Mouse (Mus musculus): ENCODE measurements around the gene Pdzd3. TPM values are rescaled to one million over a fixed set of nuclear protein-coding genes. Genes with fewer than 3 reads are reported as not detected.

Gene Pdzd3
- polyA plus RNA-seq, 1 experiment from 2014 or later, result 2.5 TPM

DNA sequence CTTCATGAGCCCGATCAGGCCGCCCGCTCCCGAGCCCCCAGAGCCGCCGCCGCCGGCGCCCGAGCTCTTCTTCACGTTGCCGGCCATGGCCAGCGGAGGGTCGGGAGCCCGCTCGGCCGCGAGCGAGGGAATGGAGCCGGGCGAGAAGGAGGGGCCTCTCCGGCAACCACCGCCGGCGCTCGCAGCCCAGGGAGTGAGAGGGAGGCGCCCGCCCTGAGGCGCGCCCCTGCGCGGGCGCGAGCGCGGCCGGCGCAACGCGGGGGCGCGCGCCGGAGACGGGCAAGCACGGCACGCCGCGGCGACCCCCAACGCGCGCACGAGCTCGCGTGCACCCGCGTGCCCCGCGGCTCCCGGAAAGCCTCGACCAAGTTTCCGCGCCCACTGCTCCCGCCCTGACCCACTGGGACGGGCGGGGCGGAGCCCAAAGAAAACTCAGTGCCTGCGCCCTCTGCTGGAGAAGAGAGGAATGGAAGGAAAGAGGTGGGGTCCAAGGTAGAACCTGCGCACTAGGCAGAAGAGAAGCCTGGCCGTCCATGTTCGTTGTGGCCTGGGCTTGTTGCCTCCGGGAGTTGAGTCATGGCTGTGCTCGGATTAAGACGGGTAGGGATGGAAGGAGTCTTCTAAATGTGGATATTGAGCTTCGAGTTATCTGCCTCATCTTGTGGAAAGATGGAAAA lies 17.3 kb downstream of the Pdzd3 start, which contains the start of gene Cbl:
TSS of gene Cbl (minus strand) at position 248 of the 677 bp plus-strand sequence.
- Histone ChIP-seq H3K9me3 (no peaks in the 10 kb centered on the region), H3K9ac (peak within 1 kb of the TSS; percentile 56), H3K4me2 (peak within 1 kb of the TSS; percentile 65), H3K27ac (peak within 1 kb of the TSS; percentile 86), H3K4me1 (peaks cover 15% of the 10 kb centered on the region; the same call in 1 of the 2 replicates), H3K27me3 (replicated peaks) (no peaks in the 10 kb centered on the region), H3K36me3 (no peaks in the 10 kb centered on the region), H3K4me3 (replicated peaks) (peak within 1 kb of the TSS; percentile 56)
- ATAC-seq (ENCODE audit: insufficient read depth, low FRiP score, low read depth), result peak; percentile 94
- under 1% methylated on average over 74 of the region's 76 CpGs for WGBS

DNA sequence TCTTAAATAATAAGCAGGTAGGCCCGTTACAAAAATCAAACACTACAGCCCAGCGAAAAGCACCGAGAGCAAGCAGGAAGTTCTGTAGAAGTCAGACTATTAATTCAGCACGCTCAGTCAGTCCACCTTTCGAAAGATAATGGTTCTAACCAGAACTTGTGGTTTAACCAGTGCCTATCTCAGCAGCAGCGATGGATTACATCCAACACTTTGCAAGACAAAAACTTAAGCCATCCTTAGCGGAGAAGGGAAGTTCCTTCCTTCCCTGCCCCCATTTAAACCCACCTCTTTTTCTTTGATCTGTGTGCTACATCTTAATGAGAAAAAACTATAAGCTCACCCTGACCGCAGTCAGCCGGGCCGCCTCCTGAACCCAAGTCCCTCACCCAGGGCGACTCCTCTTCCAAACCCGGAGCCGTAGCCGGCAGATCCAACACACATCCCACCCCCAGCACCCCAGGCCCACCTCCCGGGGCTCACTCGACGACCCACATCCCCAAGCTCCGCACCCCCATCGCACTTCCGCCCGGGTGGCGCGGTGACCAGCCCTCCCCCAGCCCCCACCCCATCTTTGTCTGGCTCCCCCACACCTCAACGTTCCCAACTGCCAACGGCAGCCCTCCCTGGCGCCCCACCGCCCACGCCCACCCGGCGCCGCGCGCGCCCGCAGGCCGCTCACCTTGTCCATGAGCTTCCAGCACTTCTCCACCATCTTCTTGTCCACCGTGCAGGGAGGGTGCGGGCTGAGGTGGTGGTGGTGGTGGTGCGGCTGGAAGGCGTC lies 18.1 kb downstream of the Pdzd3 start:
- no peaks in the 10 kb centered on the region for H3K9me3 ChIP-seq
- no peaks in the 10 kb centered on the region for H3K27me3 ChIP-seq (replicated peaks)
- H3K36me3 ChIP-seq, result no peaks in the 10 kb centered on the region
- peak overlapping the region; percentile 65 for H3K4me2 ChIP-seq
- H3K4me3 ChIP-seq (replicated peaks), result peak overlapping the region; percentile 56
- under 1% methylated on average over 40 of the region's 40 CpGs for WGBS
- H3K27ac ChIP-seq, result peak overlapping the region; percentile 86
- ATAC-seq (ENCODE audit: insufficient read depth, low FRiP score, low read depth), result peak; percentile 67
- H3K9ac ChIP-seq, result peak overlapping the region; percentile 56
- H3K4me1 ChIP-seq, result peaks cover 15% of the 10 kb centered on the region; the same call in 1 of the 2 replicates

DNA sequence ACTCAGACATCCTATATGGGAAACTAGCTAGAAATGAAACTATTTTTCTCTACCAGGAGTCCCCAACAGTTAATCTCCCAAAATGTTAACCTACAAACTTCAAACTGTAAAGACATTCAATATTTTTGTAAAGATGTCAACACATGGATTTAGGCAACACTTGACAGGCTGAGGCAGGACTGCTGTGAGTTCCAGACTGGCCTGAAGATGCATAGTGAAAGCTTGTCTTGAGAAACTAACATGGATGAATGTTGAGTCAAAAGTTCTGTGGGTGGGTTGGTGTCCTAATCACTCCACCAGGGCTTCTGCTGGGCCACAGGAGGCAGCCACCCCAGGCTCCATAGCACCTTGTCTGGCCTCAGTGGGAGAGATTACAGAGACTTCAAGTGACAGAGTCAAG lies 19.7 kb downstream of the Pdzd3 start:
- Histone ChIP-seq H3K4me1 (peaks cover 15% of the 10 kb centered on the region; the same call in 1 of the 2 replicates), H3K9ac (no peak overlapping the region), H3K27me3 (replicated peaks) (no peaks in the 10 kb centered on the region), H3K4me3 (replicated peaks) (no peak overlapping the region), H3K4me2 (peak overlapping the region; percentile 65; the same call in 1 of the 2 replicates), H3K9me3 (no peaks in the 10 kb centered on the region), H3K36me3 (no peaks in the 10 kb centered on the region), H3K27ac (no peak overlapping the region)
- ATAC-seq (ENCODE audit: insufficient read depth, low FRiP score, low read depth), result no peak

DNA sequence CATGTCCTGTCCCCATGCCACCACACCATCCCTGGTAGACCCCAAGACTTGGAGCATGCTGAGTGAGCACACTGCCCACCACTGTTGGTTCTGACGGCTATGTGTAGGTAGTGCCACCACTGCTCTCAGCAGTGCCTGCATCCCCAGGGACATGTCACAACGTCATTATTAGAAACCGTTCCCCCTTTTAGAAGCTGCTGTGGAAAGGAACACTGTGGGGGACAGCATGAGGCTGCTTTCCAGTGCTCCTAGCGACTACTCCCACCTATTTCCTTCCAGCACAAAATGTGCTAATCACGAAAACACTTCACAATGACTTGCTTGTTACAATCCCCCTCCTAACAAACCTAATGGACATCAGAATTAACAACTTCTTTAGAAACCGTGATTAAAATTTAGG lies 25.3 kb downstream of the Pdzd3 start:
- no peaks in the 10 kb centered on the region for H3K27me3 ChIP-seq (replicated peaks)
- H3K4me2 ChIP-seq, result no peak overlapping the region
- H3K36me3 ChIP-seq, result no peaks in the 10 kb centered on the region
- ATAC-seq (ENCODE audit: insufficient read depth, low FRiP score, low read depth), result no peak
- H3K4me1 ChIP-seq, result peaks cover 3% of the 10 kb centered on the region; the same call in 1 of the 2 replicates
- H3K9me3 ChIP-seq, result no peaks in the 10 kb centered on the region
- H3K9ac ChIP-seq, result no peak overlapping the region
- no peak overlapping the region for H3K4me3 ChIP-seq (replicated peaks)
- 55% methylated on average over 6 of the region's 6 CpGs for WGBS
- no peak overlapping the region; the same call in 1 of the 2 replicates for H3K27ac ChIP-seq

DNA sequence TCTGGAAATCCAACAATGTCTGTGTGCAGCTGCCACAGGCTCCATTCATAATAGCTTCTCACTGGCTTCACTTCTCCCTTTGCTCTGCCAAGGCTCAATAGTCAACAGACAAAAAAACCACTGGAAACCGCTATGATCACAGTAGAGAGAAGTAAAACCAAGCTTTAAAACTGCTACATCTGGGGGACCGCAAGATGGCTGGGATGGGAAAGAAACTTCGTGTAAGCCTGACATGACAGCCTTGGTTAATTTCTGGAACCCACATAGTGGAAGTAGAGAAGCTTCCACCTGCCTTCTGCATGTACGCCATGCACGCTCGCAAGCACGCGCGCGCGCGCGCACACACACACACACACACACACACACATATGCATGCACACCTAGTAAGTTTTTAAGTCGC lies 37.7 kb downstream of the Pdzd3 start:
- no peak for ATAC-seq (ENCODE audit: insufficient read depth, low FRiP score, low read depth)
- no peak overlapping the region for H3K4me3 ChIP-seq (replicated peaks)
- H3K9ac ChIP-seq, result no peak overlapping the region
- no peak overlapping the region; the same call in 1 of the 2 replicates for H3K27ac ChIP-seq
- 97% methylated on average over 14 of the region's 14 CpGs for WGBS
- H3K9me3 ChIP-seq, result no peaks in the 10 kb centered on the region
- no peak overlapping the region for H3K4me2 ChIP-seq
- H3K4me1 ChIP-seq, result no peaks in the 10 kb centered on the region
- H3K27me3 ChIP-seq (replicated peaks), result no peaks in the 10 kb centered on the region
- peaks cover 5% of the 10 kb centered on the region; the same call in 1 of the 2 replicates for H3K36me3 ChIP-seq

DNA sequence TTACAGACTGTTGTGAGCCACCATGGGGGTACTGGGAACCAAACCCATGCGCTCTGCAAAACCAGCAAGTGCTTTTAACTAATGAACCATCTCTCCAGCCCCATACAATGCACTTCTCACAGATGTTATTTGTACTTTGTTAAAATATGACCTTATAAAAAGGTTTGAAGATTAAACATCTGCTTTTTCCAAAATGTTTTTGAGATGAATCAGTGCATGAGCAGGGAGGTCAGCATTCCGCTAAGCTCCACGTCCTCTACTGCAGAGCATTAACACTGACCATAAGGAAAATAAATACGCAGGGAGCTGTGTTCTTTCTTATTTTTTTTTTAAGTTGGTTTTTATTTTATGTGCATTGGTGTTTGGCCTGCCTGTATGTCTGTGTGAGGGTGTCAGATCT lies 38.9 kb downstream of the Pdzd3 start:
- H3K27ac ChIP-seq, result no peak overlapping the region
- no peaks in the 10 kb centered on the region for H3K4me1 ChIP-seq
- H3K36me3 ChIP-seq, result peaks cover 5% of the 10 kb centered on the region; the same call in 1 of the 2 replicates
- H3K9me3 ChIP-seq, result no peaks in the 10 kb centered on the region
- 77% methylated on average over 4 of the region's 4 CpGs for WGBS
- H3K9ac ChIP-seq, result no peak overlapping the region
- ATAC-seq (ENCODE audit: insufficient read depth, low FRiP score, low read depth), result no peak
- H3K4me3 ChIP-seq (replicated peaks), result no peak overlapping the region
- H3K4me2 ChIP-seq, result no peak overlapping the region
- no peaks in the 10 kb centered on the region for H3K27me3 ChIP-seq (replicated peaks)

DNA sequence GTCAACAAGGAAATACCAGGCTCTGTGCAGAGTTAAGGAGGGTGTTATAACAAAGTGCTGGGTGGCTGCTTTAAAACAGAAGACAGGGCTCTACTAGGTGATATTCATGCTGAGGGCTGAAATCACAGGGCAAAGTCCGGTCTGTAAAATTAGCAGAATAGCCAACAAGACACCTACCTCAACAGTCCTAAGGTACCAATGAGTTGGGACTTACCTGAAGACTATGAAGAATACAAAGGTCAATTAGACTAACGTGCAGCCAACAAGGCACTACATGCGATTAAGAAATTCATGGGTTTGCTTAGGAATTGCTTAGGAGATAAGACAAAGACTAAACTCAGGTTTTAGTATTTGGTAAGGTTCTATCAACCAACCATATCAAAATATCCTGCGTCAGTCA lies 41.9 kb downstream of the Pdzd3 start:
- Histone ChIP-seq H3K27ac (no peak overlapping the region), H3K4me3 (replicated peaks) (no peak overlapping the region), H3K9ac (no peak overlapping the region), H3K4me1 (no peaks in the 10 kb centered on the region), H3K27me3 (replicated peaks) (no peaks in the 10 kb centered on the region), H3K9me3 (no peaks in the 10 kb centered on the region), H3K36me3 (peaks cover 5% of the 10 kb centered on the region; the same call in 1 of the 2 replicates), H3K4me2 (no peak overlapping the region)
- 86% methylated on average over 4 of the region's 4 CpGs for WGBS
- no peak for ATAC-seq (ENCODE audit: insufficient read depth, low FRiP score, low read depth)

DNA sequence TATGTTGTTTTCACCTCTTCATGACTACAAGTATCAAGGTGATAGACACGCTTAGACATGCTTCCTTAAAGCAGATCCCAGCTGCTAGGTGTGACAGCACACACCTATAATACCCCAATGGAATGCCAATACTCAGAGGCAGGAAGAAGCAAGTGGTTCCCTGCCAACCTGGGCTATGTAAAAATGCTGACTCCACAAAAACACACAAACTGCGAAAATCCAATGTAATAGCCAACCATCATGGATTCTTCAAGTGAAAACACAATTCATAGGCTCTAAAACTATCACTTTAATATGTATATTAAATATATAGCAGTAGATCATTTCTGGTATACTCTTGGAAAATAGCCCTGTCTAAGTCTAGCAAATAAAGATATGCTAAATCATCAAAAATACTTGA lies 43.4 kb downstream of the Pdzd3 start:
- H3K27me3 ChIP-seq (replicated peaks), result no peaks in the 10 kb centered on the region
- no peaks in the 10 kb centered on the region for H3K9me3 ChIP-seq
- H3K36me3 ChIP-seq, result peaks cover 5% of the 10 kb centered on the region; the same call in 1 of the 2 replicates
- H3K9ac ChIP-seq, result no peak overlapping the region
- no peaks in the 10 kb centered on the region for H3K4me1 ChIP-seq
- no peak overlapping the region for H3K4me2 ChIP-seq
- H3K4me3 ChIP-seq (replicated peaks), result no peak overlapping the region
- no peak overlapping the region for H3K27ac ChIP-seq
- no peak for ATAC-seq (ENCODE audit: insufficient read depth, low FRiP score, low read depth)
- 79% methylated on average over 2 of the region's 2 CpGs for WGBS

DNA sequence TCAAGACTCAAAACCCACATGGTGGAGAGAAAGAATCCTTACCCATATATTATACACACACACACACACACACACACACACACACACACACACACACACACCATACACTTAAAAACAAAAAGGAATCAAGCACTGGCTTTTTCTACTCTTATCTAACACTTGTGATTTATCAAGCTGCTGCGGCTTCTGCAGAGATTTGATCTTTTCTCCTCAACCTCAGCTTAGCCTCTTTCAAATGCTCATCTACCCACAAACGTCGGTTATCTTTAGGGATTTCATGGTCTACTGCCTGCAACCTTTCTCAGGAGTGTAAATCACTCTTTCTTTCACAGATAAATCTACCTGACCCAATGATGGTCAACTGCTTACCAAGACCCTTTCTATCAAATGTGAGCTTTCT lies 50.8 kb downstream of the Pdzd3 start:
- Histone ChIP-seq H3K4me2 (no peak overlapping the region), H3K9me3 (no peaks in the 10 kb centered on the region), H3K4me1 (no peaks in the 10 kb centered on the region), H3K9ac (no peak overlapping the region), H3K27ac (no peak overlapping the region), H3K4me3 (replicated peaks) (no peak overlapping the region), H3K27me3 (replicated peaks) (no peaks in the 10 kb centered on the region), H3K36me3 (no peaks in the 10 kb centered on the region)
- ATAC-seq (ENCODE audit: insufficient read depth, low FRiP score, low read depth), result no peak
- 74% methylated on average over 3 of the region's 3 CpGs for WGBS

DNA sequence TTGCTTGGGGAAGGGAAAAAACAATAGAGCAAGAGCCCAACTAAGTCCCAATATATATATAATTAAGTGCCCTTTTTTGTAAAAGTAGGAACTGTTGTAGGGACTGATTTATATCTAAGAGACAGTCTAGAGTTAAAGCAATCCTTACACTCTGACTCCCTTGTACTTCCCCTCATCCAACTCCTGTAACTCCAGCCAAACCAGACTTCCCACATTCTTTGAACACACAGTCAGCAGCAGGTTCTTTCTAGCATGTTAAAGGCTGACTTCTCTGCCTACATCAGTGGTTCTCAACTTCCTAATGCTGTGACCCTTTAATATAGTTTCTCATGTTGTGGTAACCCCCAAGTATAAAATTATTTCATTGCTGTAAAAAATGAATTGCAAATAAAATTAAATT lies 51.7 kb downstream of the Pdzd3 start:
- H3K27me3 ChIP-seq (replicated peaks), result no peaks in the 10 kb centered on the region
- no peaks in the 10 kb centered on the region for H3K36me3 ChIP-seq
- no peak overlapping the region for H3K4me2 ChIP-seq
- ATAC-seq (ENCODE audit: insufficient read depth, low FRiP score, low read depth), result no peak
- H3K27ac ChIP-seq, result 0 out of 2 replicates have a peak overlapping the region, but pooled peaks have one; percentile 27
- H3K4me1 ChIP-seq, result no peaks in the 10 kb centered on the region
- H3K9ac ChIP-seq, result no peak overlapping the region
- H3K9me3 ChIP-seq, result no peaks in the 10 kb centered on the region
- no peak overlapping the region for H3K4me3 ChIP-seq (replicated peaks)

DNA sequence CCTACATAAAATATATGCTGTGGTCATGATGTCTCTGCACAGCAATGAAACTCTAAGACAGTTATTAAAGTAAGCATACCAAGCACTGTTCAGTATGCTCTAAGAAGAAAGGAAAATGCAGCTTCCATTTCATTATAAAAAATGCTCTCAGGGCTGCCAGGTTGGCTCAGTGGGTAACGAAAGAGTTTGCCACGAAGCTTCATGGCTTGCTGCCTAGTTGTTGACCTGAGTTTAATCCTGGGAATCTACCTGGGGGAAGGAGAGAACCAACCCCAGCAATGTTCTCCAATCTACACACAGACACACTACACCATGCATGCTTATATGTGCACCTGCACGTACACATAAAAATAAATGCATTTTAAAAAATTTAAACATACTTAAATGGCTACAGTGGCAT lies 52.1 kb downstream of the Pdzd3 start:
- ATAC-seq (ENCODE audit: insufficient read depth, low FRiP score, low read depth), result no peak
- Histone ChIP-seq H3K27me3 (replicated peaks) (no peaks in the 10 kb centered on the region), H3K4me3 (replicated peaks) (no peak overlapping the region), H3K27ac (peak overlapping the region; percentile 27; the same call in 1 of the 2 replicates), H3K9ac (no peak overlapping the region), H3K4me1 (no peaks in the 10 kb centered on the region), H3K36me3 (no peaks in the 10 kb centered on the region), H3K4me2 (no peak overlapping the region), H3K9me3 (no peaks in the 10 kb centered on the region)
- 76% methylated on average over 3 of the region's 3 CpGs for WGBS
